Mouse (Mus musculus): ENCODE measurements around the gene Vipr2.

GRCm38 (mm10) chr12:116159223-116159622 lies 81.7 kb downstream of the Vipr2 start:
- TF ChIP-seq CTCF (IDR thresholded peaks at IDR 0.05; ENCODE audit: low read depth, low read length), result no peak
- no peak for TF ChIP-seq GATA2 (IDR thresholded peaks at IDR 0.05; ENCODE audit: borderline replicate concordance, low read depth, low read length)
- TF ChIP-seq TAL1 (conservative IDR thresholded peaks at IDR 0.05; ENCODE audit: low read depth, low read length), result no peak

Measured in G1E (cell line).